8 mouse cellular contexts compared by ENCODE assay signal in genomic region chr11:48806856-48807562, GRCm38 (mm10). TPM values are rescaled to one million over a fixed set of nuclear protein-coding genes. Genes with fewer than 3 reads are reported as not detected.
DNase-seq lines count a peak whose midpoint lies in the region; ATAC-seq lines count a peak whose summit lies in the region.

No protein-coding gene starts in this region.

- H3K9ac ChIP-seq in forebrain, embryonic 14.5 days (ENCODE audit: low read length) = no peak overlapping the region
- H3K9ac ChIP-seq in neural tube, embryonic 14.5 days (replicated peaks; ENCODE audit: low read depth, low read length) = no peak overlapping the region

- peaks cover under 1% of the 10 kb centered on the region; the same call in 1 of the 2 replicates for H3K4me1 ChIP-seq in forebrain, embryonic 14.5 days (ENCODE audit: control insufficient read depth, insufficient read depth, low read length)
- H3K4me1 ChIP-seq in limb, embryonic 10.5 days = peaks cover 5% of the 10 kb centered on the region
- peaks cover 5% of the 10 kb centered on the region for H3K4me1 ChIP-seq in neural tube, embryonic 14.5 days (ENCODE audit: control insufficient read depth, insufficient read depth, low read length)

- H3K9me3 ChIP-seq in forebrain, embryonic 14.5 days (replicated peaks; ENCODE audit: control insufficient read depth, low read length) = no peaks in the 10 kb centered on the region
- H3K9me3 ChIP-seq in limb, embryonic 10.5 days (replicated peaks) = no peaks in the 10 kb centered on the region
- H3K9me3 ChIP-seq in neural tube, embryonic 14.5 days (ENCODE audit: control insufficient read depth, low read length) = no peaks in the 10 kb centered on the region

- H3K4me3 ChIP-seq in forebrain, embryonic 14.5 days (ENCODE audit: low read depth, low read length) = no peak overlapping the region
- no peak overlapping the region for H3K4me3 ChIP-seq in limb, embryonic 10.5 days
- no peak overlapping the region for H3K4me3 ChIP-seq in neural tube, embryonic 14.5 days (ENCODE audit: low read depth, low read length)

- H3K4me2 ChIP-seq in forebrain, embryonic 14.5 days (ENCODE audit: low read length) = no peak overlapping the region
- no peak overlapping the region for H3K4me2 ChIP-seq in neural tube, embryonic 14.5 days (ENCODE audit: low read depth, low read length)

- H3K36me3 ChIP-seq in forebrain, embryonic 14.5 days (ENCODE audit: control insufficient read depth, insufficient read depth, low read length) = peaks cover 99% of the 10 kb centered on the region
- peaks cover 100% of the 10 kb centered on the region for H3K36me3 ChIP-seq in limb, embryonic 10.5 days
- H3K36me3 ChIP-seq in neural tube, embryonic 14.5 days (ENCODE audit: control insufficient read depth, insufficient read depth, low read length) = peaks cover 63% of the 10 kb centered on the region

- H3K27ac ChIP-seq in forebrain, embryonic 14.5 days (ENCODE audit: low read depth, low read length) = no peak overlapping the region
- no peak overlapping the region for H3K27ac ChIP-seq in limb, embryonic 10.5 days
- H3K27ac ChIP-seq in neural tube, embryonic 14.5 days (ENCODE audit: low read depth, low read length) = no peak overlapping the region

- no peaks in the 10 kb centered on the region for H3K27me3 ChIP-seq in forebrain, embryonic 14.5 days (replicated peaks; ENCODE audit: control insufficient read depth, insufficient read depth, low read length)
- no peaks in the 10 kb centered on the region for H3K27me3 ChIP-seq in limb, embryonic 10.5 days (ENCODE audit: low read depth, poor library complexity, severe bottlenecking)
- H3K27me3 ChIP-seq in neural tube, embryonic 14.5 days (ENCODE audit: control insufficient read depth, insufficient read depth, low read length) = no peaks in the 10 kb centered on the region

- WGBS in forebrain, embryonic 14.5 days = 53% methylated on average over 21 of the region's 21 CpGs
- WGBS in limb, embryonic 10.5 days = 55% methylated on average over 21 of the region's 21 CpGs
- WGBS in neural tube, embryonic 14.5 days = 63% methylated on average over 21 of the region's 21 CpGs

- peak; percentile 38 for ATAC-seq in forebrain, embryonic 14.5 days
- peak; percentile 36; the same call in 1 of the 2 replicates for ATAC-seq in neural tube, embryonic 14.5 days (ENCODE audit: low read depth)

- DNase-seq in layer of hippocampus, adult 11-12 months (ENCODE audit: low spot score) = peak; percentile 54
- no peak for DNase-seq in layer of hippocampus, adult 9-10 months (ENCODE audit: low spot score)
- no peak for DNase-seq in forebrain, embryonic 14.5 days (ENCODE audit: low spot score)
- DNase-seq in limb, embryonic 10.5 days (ENCODE audit: low spot score) = peak; percentile 51
- DNase-seq in thymus, postnatal 14 days = no peak
- no peak for DNase-seq in urinary bladder, postnatal 10 days (ENCODE audit: low spot score)
- no peak for DNase-seq in heart, adult 9 months (ENCODE audit: low spot score in 2 of 2)

RNA-seq across cellular contexts. Expression of gene Rack1, which starts 6.9 kb away (rescaled TPM):
- 553 and 718 TPM in 2 replicates for polyA plus RNA-seq in forebrain, embryonic 14.5 days (2014; fragmentation: Nextera tagmentation; extraction: Ambion mirVana)
- polyA plus RNA-seq in limb, embryonic 10.5 days (2016; fragmentation: Nextera tagmentation; extraction: Ambion mirVana) = 818 and 973 TPM in 2 replicates
- 400 and 442 TPM in 2 replicates for polyA plus RNA-seq in neural tube, embryonic 14.5 days (2014; fragmentation: Nextera tagmentation; extraction: Ambion mirVana)

RNA-seq across cellular contexts. Expression of gene Trim41, which starts 10.1 kb away (rescaled TPM):
- polyA plus RNA-seq in forebrain, embryonic 14.5 days (2014; fragmentation: Nextera tagmentation; extraction: Ambion mirVana) = 3.2 and 4.0 TPM in 2 replicates
- polyA plus RNA-seq in limb, embryonic 10.5 days (2016; fragmentation: Nextera tagmentation; extraction: Ambion mirVana) = 4.2 and 6.1 TPM in 2 replicates
- 5.1 and 5.6 TPM in 2 replicates for polyA plus RNA-seq in neural tube, embryonic 14.5 days (2014; fragmentation: Nextera tagmentation; extraction: Ambion mirVana)

RNA-seq across cellular contexts. Expression of gene Trim7, which starts 18.9 kb away (rescaled TPM):
- polyA plus RNA-seq in forebrain, embryonic 14.5 days (2014; fragmentation: Nextera tagmentation; extraction: Ambion mirVana) = 0.61 and 1.3 TPM in 2 replicates
- 0.70 TPM in 1 of 2 replicates, not detected in the other for polyA plus RNA-seq in limb, embryonic 10.5 days (2016; fragmentation: Nextera tagmentation; extraction: Ambion mirVana)
- polyA plus RNA-seq in neural tube, embryonic 14.5 days (2014; fragmentation: Nextera tagmentation; extraction: Ambion mirVana) = 1.5 and 2.0 TPM in 2 replicates

RNA-seq across cellular contexts. Expression of gene Gm12184, which starts 19.4 kb away (rescaled TPM):
- 3.5 and 3.6 TPM in 2 replicates for polyA plus RNA-seq in forebrain, embryonic 14.5 days (2014; fragmentation: Nextera tagmentation; extraction: Ambion mirVana)
- 2.9 and 5.1 TPM in 2 replicates for polyA plus RNA-seq in limb, embryonic 10.5 days (2016; fragmentation: Nextera tagmentation; extraction: Ambion mirVana)
- 3.0 TPM in 2 replicates for polyA plus RNA-seq in neural tube, embryonic 14.5 days (2014; fragmentation: Nextera tagmentation; extraction: Ambion mirVana)

Comparison
In these comparisons a context has a peak if more than half of its experiments do, and no peak if none do; other contexts are left out.
1. DNase-seq: peak in layer of hippocampus, adult 11-12 months (single experiment) and limb, embryonic 10.5 days (single experiment); none in layer of hippocampus, adult 9-10 months (single experiment), forebrain, embryonic 14.5 days (single experiment), thymus, postnatal 14 days (single experiment), urinary bladder, postnatal 10 days (single experiment) and heart, adult 9 months (0 of 2).